Mouse (Mus musculus): ENCODE results near the gene March8.

DNA sequence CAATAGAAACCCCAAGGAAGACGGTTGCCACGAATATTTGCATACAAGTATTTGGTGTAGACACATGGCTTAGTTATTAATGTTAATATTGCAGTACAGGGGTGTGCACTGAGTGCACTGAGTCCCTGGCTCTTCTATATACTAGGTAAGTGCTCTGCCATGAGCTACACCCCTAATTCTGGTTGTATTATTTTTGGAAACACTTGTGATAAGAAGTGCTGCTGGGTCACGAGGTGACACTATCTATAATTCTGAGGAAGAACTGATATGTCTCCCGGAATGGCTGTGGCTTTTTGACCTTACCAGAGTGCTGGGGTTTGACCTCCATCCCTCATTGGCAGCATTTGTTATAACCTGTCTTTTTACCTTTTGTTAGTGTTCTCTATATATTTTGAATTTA lies 103.0 kb downstream of the March8 start:
- TF ChIP-seq POLR2A (IDR thresholded peaks at IDR 0.05; ENCODE audit: low read depth, low read length) (no peak), CTCF (conservative IDR thresholded peaks at IDR 0.05; ENCODE audit: insufficient read depth, insufficient read length, low read depth, low read length) (no peak)
